1 mouse cellular context compared by ENCODE assay signal in the genomic region with DNA sequence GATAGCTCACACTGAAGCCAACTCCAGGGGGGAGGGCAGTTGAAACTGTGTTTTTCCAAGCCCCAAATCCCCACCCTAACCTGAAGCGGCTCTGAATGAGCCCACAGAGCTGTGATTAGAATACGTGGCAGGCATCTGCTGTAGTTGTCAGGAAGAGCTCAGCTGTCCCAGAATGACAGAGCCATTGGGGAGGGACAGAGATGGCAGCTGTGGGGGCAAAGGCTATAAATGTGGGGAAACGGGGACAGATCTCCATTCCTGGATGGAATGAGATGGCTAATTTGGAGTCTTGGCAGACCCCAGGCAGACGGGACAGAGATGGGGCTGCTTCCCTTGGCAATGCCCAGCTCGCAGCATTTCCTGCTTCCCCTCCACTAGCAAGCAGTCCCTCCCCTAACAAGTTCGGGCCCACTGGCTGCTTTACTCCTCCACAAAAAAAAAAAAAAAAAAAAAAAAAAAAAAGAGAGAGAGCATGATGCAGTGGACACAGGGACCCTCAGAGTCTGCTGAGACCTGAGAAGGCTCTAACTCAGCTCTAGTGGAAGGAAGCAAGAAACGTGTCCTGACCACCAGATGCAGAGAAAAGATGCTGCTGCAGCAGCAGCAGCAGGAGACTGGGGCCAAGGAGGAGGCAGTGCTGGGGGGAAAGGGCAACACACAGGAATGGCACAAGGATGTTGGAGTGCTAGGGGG.
TF ChIP-seq lines count a peak whose summit lies in the region.

No protein-coding gene starts in this region.

TF ChIP-seq in MEL, 35 proteins besides CTCF, POLR2A, EP300 and RAD21:
- TF ChIP-seq ZNF384 (IDR thresholded peaks at IDR 0.05; ENCODE audit: low read depth, low read length) (peak; percentile 92), ELF1 (IDR thresholded peaks at IDR 0.05; ENCODE audit: low read depth, low read length) (no peak), ZKSCAN1 (IDR thresholded peaks at IDR 0.05; ENCODE audit: low read depth, low read length) (0 out of 2 replicates have a peak, but pooled peaks have one; percentile 12)
